Mouse (Mus musculus): ENCODE measurements around the gene Kynu. TPM values are rescaled to one million over a fixed set of nuclear protein-coding genes. Genes with fewer than 3 reads are reported as not detected.

The Kynu gene
- polyA plus RNA-seq, 1 experiment from 2014 or later, result 4.8 TPM

DNA sequence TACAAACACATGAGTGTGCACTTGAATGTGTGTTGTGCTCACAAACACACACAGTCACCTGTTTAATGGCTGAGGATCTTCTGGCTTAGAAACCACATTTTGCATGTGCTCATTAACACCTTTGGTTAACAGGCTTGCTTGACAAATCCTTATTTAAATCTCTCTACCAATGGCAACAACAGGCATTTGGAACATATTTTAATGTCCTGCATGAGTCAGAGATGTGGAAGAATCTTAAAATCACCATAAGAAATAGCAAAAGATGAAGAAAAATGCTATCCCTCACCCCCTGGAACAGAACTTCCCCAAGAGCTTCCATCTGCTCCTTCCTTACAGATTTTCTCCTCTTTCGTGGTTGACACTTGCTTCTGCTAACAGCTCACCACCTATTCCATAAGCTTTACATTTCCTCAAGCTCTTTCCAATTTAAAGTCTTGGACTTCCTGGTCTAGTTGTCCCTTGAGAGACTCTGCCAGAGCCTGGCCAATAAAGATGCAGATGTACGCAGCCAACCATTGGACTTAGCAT, 157.5 kb downstream of the Kynu start:
- H3K27ac ChIP-seq (ENCODE audit: low read length), result no peak overlapping the region
- H3K9ac ChIP-seq (replicated peaks; ENCODE audit: low read length), result no peak overlapping the region
- no peaks in the 10 kb centered on the region for H3K9me3 ChIP-seq (ENCODE audit: low read length)
- no peaks in the 10 kb centered on the region for H3K4me1 ChIP-seq (ENCODE audit: insufficient read depth, low read length)
- no peak overlapping the region for H3K4me2 ChIP-seq (replicated peaks; ENCODE audit: low read depth, low read length)
- WGBS, result 88% methylated on average over 2 of the region's 2 CpGs
- no peaks in the 10 kb centered on the region for H3K36me3 ChIP-seq (ENCODE audit: insufficient read depth, low read length)
- no peak for ATAC-seq (ENCODE audit: low FRiP score, low TSS enrichment)
- H3K4me3 ChIP-seq (ENCODE audit: low read length), result no peak overlapping the region
- no peaks in the 10 kb centered on the region for H3K27me3 ChIP-seq (ENCODE audit: insufficient read depth, low read length)

GRCm38 (mm10) chr2:43722446-43723103, 167.4 kb downstream of the Kynu start:
- Histone ChIP-seq H3K4me3 (ENCODE audit: low read length) (peak overlapping the region; percentile 23; the same call in 1 of the 2 replicates), H3K36me3 (ENCODE audit: insufficient read depth, low read length) (no peaks in the 10 kb centered on the region), H3K27ac (ENCODE audit: low read length) (no peak overlapping the region), H3K4me2 (replicated peaks; ENCODE audit: low read depth, low read length) (peak overlapping the region; percentile 47), H3K9me3 (ENCODE audit: low read length) (no peaks in the 10 kb centered on the region), H3K4me1 (ENCODE audit: insufficient read depth, low read length) (peaks cover 3% of the 10 kb centered on the region; the same call in 1 of the 2 replicates), H3K9ac (replicated peaks; ENCODE audit: low read length) (peak overlapping the region; percentile 46; the same call in 1 of the 2 replicates), H3K27me3 (ENCODE audit: insufficient read depth, low read length) (no peaks in the 10 kb centered on the region)
- WGBS, result 17% methylated on average over 14 of the region's 14 CpGs
- peak; percentile 86; the same call in 1 of the 2 replicates for ATAC-seq (ENCODE audit: low FRiP score, low TSS enrichment)

- peak; percentile 70 for ATAC-seq (ENCODE audit: low FRiP score, low TSS enrichment)
- Histone ChIP-seq H3K9me3 (ENCODE audit: low read length) (no peaks in the 10 kb centered on the region), H3K4me2 (replicated peaks; ENCODE audit: low read depth, low read length) (peak overlapping the region; percentile 47), H3K27me3 (ENCODE audit: insufficient read depth, low read length) (no peaks in the 10 kb centered on the region), H3K36me3 (ENCODE audit: insufficient read depth, low read length) (no peaks in the 10 kb centered on the region), H3K4me1 (ENCODE audit: insufficient read depth, low read length) (peaks cover 3% of the 10 kb centered on the region; the same call in 1 of the 2 replicates), H3K9ac (replicated peaks; ENCODE audit: low read length) (peak overlapping the region; percentile 46; the same call in 1 of the 2 replicates), H3K4me3 (ENCODE audit: low read length) (peak overlapping the region; percentile 23; the same call in 1 of the 2 replicates), H3K27ac (ENCODE audit: low read length) (no peak overlapping the region)
- WGBS, result 69% methylated on average over 7 of the region's 7 CpGs
These were observed 168.0 kb downstream of the Kynu start for GRCm38 (mm10) chr2:43723104-43723541.

DNA sequence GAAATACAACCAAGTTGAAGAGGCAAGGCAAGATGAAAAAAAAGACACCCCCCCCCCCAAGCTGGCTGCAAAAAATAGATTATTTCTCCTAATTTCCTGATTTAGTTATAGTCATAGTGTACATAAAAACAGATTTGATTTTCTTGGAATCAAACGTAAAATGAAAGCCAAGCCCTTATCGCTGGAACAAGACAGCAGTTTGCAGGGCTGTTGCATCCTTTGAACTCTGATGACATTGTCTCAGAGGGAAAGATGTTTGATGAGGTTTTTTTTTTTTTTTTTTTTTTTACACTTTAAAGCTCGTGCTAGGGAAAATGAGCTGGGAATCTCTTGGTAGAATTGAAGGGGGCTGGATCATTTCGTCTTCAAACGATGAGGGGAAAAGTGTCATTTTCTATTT, 172.1 kb downstream of the Kynu start:
- Histone ChIP-seq H3K4me3 (ENCODE audit: low read length) (no peak overlapping the region), H3K36me3 (ENCODE audit: insufficient read depth, low read length) (no peaks in the 10 kb centered on the region), H3K27me3 (ENCODE audit: insufficient read depth, low read length) (no peaks in the 10 kb centered on the region), H3K9ac (replicated peaks; ENCODE audit: low read length) (no peak overlapping the region), H3K4me2 (replicated peaks; ENCODE audit: low read depth, low read length) (no peak overlapping the region), H3K9me3 (ENCODE audit: low read length) (no peaks in the 10 kb centered on the region), H3K4me1 (ENCODE audit: insufficient read depth, low read length) (peaks cover 3% of the 10 kb centered on the region; the same call in 1 of the 2 replicates), H3K27ac (ENCODE audit: low read length) (no peak overlapping the region)
- no peak for ATAC-seq (ENCODE audit: low FRiP score, low TSS enrichment)
- 72% methylated on average over 5 of the region's 5 CpGs for WGBS

- Histone ChIP-seq H3K27ac (ENCODE audit: low read length) (no peak overlapping the region), H3K4me2 (replicated peaks; ENCODE audit: low read depth, low read length) (no peak overlapping the region), H3K36me3 (ENCODE audit: insufficient read depth, low read length) (no peaks in the 10 kb centered on the region), H3K4me1 (ENCODE audit: insufficient read depth, low read length) (peaks cover 3% of the 10 kb centered on the region; the same call in 1 of the 2 replicates), H3K27me3 (ENCODE audit: insufficient read depth, low read length) (no peaks in the 10 kb centered on the region), H3K9me3 (ENCODE audit: low read length) (no peaks in the 10 kb centered on the region), H3K4me3 (ENCODE audit: low read length) (no peak overlapping the region), H3K9ac (replicated peaks; ENCODE audit: low read length) (no peak overlapping the region)
- WGBS, result 80% methylated on average over 8 of the region's 8 CpGs
- ATAC-seq (ENCODE audit: low FRiP score, low TSS enrichment), result no peak
These were observed 172.6 kb downstream of the Kynu start for GRCm38 (mm10) chr2:43727693-43728092.

DNA sequence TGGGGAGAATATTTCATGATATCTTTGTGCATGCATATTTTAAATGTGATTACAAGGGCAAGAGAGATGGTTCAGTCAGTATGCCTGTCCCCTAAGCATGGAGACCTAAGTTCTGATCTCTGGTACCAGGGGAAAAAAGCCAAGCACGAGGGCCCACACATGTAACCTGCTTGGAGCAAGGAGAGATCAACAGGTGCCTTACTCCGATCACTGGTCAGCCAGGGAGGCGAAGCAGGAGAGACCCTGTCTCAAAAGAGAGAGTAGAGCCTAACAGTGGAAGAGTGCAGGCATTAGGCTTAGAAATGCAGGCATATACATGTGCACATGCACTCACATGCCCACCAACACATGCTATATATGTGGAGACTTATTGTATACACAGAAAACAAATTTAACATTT, 173.7 kb downstream of the Kynu start:
- no peak for ATAC-seq (ENCODE audit: low FRiP score, low TSS enrichment)
- Histone ChIP-seq H3K9ac (replicated peaks; ENCODE audit: low read length) (no peak overlapping the region), H3K27me3 (ENCODE audit: insufficient read depth, low read length) (no peaks in the 10 kb centered on the region), H3K9me3 (ENCODE audit: low read length) (no peaks in the 10 kb centered on the region), H3K4me2 (replicated peaks; ENCODE audit: low read depth, low read length) (no peak overlapping the region), H3K36me3 (ENCODE audit: insufficient read depth, low read length) (no peaks in the 10 kb centered on the region), H3K4me3 (ENCODE audit: low read length) (no peak overlapping the region), H3K27ac (ENCODE audit: low read length) (no peak overlapping the region), H3K4me1 (ENCODE audit: insufficient read depth, low read length) (no peaks in the 10 kb centered on the region)
- 92% methylated on average over 3 of the region's 3 CpGs for WGBS

Other genes starting within 250 kb of the Kynu start
- 0.80 and 1.1 TPM in 2 replicates for gene Arhgap15, start 193.5 kb downstream of the Kynu start, polyA plus RNA-seq (2015; fragmentation: Nextera tagmentation; extraction: Ambion mirVana)

Measured in kidney, embryonic 16.5 days (tissue).